Mouse (Mus musculus) NIH3T3 (cell line): ENCODE data around the gene Serpinb1a.

Experiments
- DNase-seq: peaks from one replicate; pipeline ENCODE4 v3.0.0-alpha.2; 2012; ENCODE audit warnings: low read depth

Gene Serpinb1a

DNA sequence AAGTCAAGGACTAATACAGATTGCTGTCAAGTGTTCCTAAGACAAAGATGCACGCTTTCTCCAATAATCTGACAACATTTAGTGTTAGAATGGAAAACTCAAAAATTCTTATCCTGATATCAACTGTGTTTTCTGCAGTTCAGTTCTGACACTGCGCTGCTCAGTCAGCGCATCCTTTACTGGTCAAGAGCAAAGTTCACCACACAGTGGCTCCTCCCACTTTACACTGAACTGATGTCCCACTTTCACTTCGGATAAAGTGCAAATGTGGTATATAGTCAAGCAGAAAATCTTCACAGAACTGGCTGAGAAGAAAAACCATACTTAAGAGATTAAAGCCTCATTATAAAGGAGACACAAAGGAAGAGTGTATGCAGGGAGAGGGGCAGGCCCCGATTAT, 55.8 kb downstream of the Serpinb1a start:
- no peak for DNase-seq

DNA sequence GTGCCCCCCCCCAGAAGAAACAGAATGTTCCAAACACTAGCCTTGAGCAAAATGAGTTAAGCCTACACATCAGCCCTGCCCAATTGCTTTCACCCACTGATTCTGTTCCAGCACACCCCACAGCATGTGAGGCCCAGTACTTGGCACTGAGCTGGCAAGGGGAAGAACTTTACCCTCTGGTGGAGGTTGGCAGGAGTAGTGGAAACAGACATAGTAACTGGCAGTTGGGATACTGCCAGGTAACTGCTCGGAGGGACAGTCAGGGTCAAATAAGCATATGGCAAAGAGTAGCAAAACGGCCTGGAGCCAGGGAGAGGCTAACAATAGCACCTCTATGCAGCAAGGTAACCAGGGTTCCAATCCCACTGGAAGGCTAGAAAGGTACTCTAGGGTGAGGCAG, 56.4 kb downstream of the Serpinb1a start:
- DNase-seq, result peak; percentile 50
